Mouse (Mus musculus): ENCODE measurements around the gene Gm21969. TPM values are rescaled to one million over a fixed set of nuclear protein-coding genes. Genes with fewer than 3 reads are reported as not detected.
A peak's percentile ranks its signal among the peaks of the same experiment; 100 is the strongest.

Gene Gm21969
- total RNA-seq, 1 experiment = 0.09 TPM

DNA sequence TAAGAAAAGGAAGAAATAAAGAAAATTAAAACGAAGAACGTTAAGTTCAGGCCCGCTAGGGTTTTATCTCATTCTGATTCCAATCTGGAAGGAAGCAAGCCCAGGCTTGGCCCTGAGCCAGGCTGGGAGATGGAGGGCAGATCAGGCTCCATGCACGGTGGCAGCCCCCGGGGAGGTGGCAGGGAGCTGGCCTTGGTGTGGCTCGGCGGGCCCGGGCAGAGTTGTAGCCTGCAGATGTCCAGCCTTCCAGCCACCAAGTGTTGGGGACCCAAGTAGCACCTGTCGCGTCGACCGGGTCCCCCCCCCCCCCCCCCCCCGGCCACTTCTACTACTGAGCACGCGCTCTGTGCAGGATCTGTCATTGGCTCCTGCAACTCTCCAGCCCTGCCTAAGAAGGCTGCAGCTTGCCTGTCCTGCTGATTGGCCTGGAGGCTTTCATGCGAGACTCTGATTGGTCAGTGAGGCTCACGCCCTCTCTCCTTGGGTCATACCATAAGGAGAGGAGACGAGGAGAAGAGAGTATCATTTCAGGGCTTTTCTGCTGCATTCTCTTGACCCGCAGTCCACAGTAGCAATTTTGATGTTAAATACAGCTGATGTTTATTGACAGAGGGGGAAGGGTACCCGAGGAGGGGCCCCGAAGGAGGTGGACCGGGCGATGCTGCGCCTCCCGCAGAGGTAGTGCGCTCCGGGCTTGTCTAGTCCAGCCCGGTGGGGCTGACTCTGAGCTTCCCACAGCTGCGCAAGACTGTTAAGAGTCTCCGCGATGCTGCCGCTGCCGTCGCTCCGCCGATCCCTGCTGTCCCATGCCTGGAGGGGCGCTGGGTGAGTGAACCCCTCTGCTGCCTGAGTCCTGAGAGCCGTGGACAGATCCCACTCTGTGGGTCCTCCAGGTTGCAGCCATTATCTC, 19.6 kb downstream of the Gm21969 start, which contains the start of gene Aldh4a1:
Aldh4a1 (plus strand) TSS at position 494 of the 910 bp plus-strand sequence.
- Histone ChIP-seq H3K36me3 (ENCODE audit: control insufficient read depth, insufficient read depth, low read length, poor library complexity, severe bottlenecking) (peaks cover 3% of the 10 kb centered on the region; the same call in 1 of the 2 replicates), H3K4me3 (ENCODE audit: insufficient read depth in 1 of 2, low read depth in 1 of 2, low read length in 2 of 2, poor library complexity in 1 of 2, severe bottlenecking in 1 of 2) (peak within 1 kb of the TSS; percentile 78 to 84), H3K9ac (ENCODE audit: insufficient read depth, low read depth, low read length, poor library complexity, severe bottlenecking) (peak within 1 kb of the TSS; percentile 94), H3K27ac (ENCODE audit: insufficient read depth, low read depth, low read length, poor library complexity, severe bottlenecking) (peak within 1 kb of the TSS; percentile 71), H3K9me3 (ENCODE audit: control insufficient read depth, insufficient read depth, low read depth, low read length) (no peaks in the 10 kb centered on the region), H3K4me1 (ENCODE audit: control insufficient read depth in 2 of 2, insufficient read depth in 2 of 2, low read length in 2 of 2, poor library complexity in 1 of 2) (peaks cover 0 to 26% of the 10 kb centered on the region in 2 experiments; a peak in 2 of 4 replicates)
- in situ Hi-C loops (cut with MboI; ENCODE audit: low sequenced_read_pairs in 2 of 2, unreplicated experiment in 2 of 2) = loop anchor here in 1 of 2 experiments (10.0 kb wide), 1 partner anchor 148 kb away; no protein-coding TSS in a partner anchor
- DNase-seq (ENCODE audit: low read depth, low spot score) = peak; percentile 88
- TF ChIP-seq HCFC1 (IDR thresholded peaks at IDR 0.05; ENCODE audit: borderline replicate concordance, insufficient read depth, low read length) (no peak), CHD2 (IDR thresholded peaks at IDR 0.05; ENCODE audit: low read depth, low read length) (peak; percentile 74; the same call in 1 of the 2 replicates)

DNA sequence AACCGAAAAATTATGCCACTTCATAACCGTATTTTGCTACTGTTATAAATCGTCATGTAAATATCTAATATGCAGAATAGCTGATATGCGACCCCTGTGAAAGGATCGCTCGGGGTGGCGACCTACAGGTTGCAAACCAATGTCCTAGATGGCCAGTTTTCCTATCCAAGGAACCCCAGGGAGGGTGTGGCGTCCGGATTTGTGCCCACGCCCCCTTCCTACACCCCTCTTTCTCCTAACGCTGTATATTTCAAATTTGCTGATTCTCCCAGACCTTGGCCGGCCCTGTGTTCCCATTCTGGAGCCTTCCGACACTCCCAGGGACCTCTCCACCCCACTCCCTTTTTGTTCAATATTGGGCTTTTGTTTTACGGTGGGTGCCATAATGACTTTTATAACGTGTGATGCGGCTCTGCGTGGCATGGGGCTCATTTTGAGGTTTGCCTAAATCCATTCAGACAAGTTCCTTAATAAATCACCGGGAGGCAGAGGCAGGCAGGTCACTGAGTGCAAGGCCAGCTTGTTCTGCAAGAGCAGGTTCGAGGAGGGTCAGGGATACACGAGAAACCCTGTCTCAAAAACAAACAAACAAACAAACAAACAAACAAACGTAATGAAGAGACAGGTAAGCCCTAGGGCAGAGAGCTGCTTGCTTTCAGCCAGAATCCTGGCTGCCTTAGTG, 20.6 kb downstream of the Gm21969 start:
- TF ChIP-seq MAFK (IDR thresholded peaks at IDR 0.05; ENCODE audit: insufficient read depth, low read depth, low read length) (no peak), ZNF384 (IDR thresholded peaks at IDR 0.05; ENCODE audit: low read depth, low read length) (no peak), ZC3H11A (IDR thresholded peaks at IDR 0.05; ENCODE audit: borderline replicate concordance, low read depth, low read length) (no peak), HCFC1 (IDR thresholded peaks at IDR 0.05; ENCODE audit: borderline replicate concordance, insufficient read depth, low read length) (no peak), CHD2 (IDR thresholded peaks at IDR 0.05; ENCODE audit: low read depth, low read length) (no peak)
- Histone ChIP-seq H3K27ac (ENCODE audit: insufficient read depth, low read depth, low read length, poor library complexity, severe bottlenecking) (no peak overlapping the region), H3K9ac (ENCODE audit: insufficient read depth, low read depth, low read length, poor library complexity, severe bottlenecking) (peak overlapping the region; percentile 81), H3K9me3 (ENCODE audit: control insufficient read depth, insufficient read depth, low read depth, low read length) (no peaks in the 10 kb centered on the region), H3K4me3 (ENCODE audit: insufficient read depth in 1 of 2, low read depth in 1 of 2, low read length in 2 of 2, poor library complexity in 1 of 2, severe bottlenecking in 1 of 2) (peak overlapping the region; percentile 78 to 84), H3K36me3 (ENCODE audit: control insufficient read depth, insufficient read depth, low read length, poor library complexity, severe bottlenecking) (peaks cover 3% of the 10 kb centered on the region; the same call in 1 of the 2 replicates), H3K4me1 (ENCODE audit: control insufficient read depth in 2 of 2, insufficient read depth in 2 of 2, low read length in 2 of 2, poor library complexity in 1 of 2) (peaks cover 0 to 23% of the 10 kb centered on the region in 2 experiments; a peak in 2 of 4 replicates)
- no peak for DNase-seq (ENCODE audit: low read depth, low spot score)
- in situ Hi-C loops (cut with MboI; ENCODE audit: low sequenced_read_pairs in 2 of 2, unreplicated experiment in 2 of 2) = loop anchor here in 1 of 2 experiments (10.0 kb wide), 1 partner anchor 149 kb away; no protein-coding TSS in a partner anchor

DNA sequence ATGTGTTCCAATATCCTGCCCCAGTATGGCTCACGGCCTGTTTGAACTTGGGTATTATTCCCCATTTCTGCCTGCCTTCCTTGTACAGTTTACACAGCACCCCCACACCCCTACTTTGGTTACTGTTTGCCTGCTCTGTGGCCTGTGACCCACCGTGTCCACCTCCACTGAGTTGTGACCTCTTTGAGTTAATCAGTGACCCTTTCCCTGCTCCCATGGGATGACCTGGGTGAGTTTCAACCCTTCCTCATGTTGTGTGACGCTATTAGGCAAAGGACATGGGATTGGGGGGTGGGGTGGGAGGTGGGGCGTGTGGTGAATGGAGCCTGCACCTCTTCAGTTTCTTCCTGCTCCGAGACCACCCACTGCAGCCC, 21.1 kb downstream of the Gm21969 start:
- no peak for TF ChIP-seq HCFC1 (IDR thresholded peaks at IDR 0.05; ENCODE audit: borderline replicate concordance, insufficient read depth, low read length)
- TF ChIP-seq ZNF384 (IDR thresholded peaks at IDR 0.05; ENCODE audit: low read depth, low read length) = no peak
- in situ Hi-C loops (cut with MboI; ENCODE audit: low sequenced_read_pairs in 2 of 2, unreplicated experiment in 2 of 2) = loop anchor here in 1 of 2 experiments (10.0 kb wide), 1 partner anchor 149 kb away; no protein-coding TSS in a partner anchor
- Histone ChIP-seq H3K4me1 (ENCODE audit: control insufficient read depth in 2 of 2, insufficient read depth in 2 of 2, low read length in 2 of 2, poor library complexity in 1 of 2) (peaks cover 0 to 23% of the 10 kb centered on the region in 2 experiments; a peak in 2 of 4 replicates), H3K4me3 (ENCODE audit: insufficient read depth in 1 of 2, low read depth in 1 of 2, low read length in 2 of 2, poor library complexity in 1 of 2, severe bottlenecking in 1 of 2) (no peak overlapping the region; a peak in 1 of 4 replicates), H3K27ac (ENCODE audit: insufficient read depth, low read depth, low read length, poor library complexity, severe bottlenecking) (no peak overlapping the region), H3K9me3 (ENCODE audit: control insufficient read depth, insufficient read depth, low read depth, low read length) (no peaks in the 10 kb centered on the region), H3K9ac (ENCODE audit: insufficient read depth, low read depth, low read length, poor library complexity, severe bottlenecking) (no peak overlapping the region), H3K36me3 (ENCODE audit: control insufficient read depth, insufficient read depth, low read length, poor library complexity, severe bottlenecking) (peaks cover 3% of the 10 kb centered on the region; the same call in 1 of the 2 replicates)
- DNase-seq (ENCODE audit: low read depth, low spot score) = no peak

DNA sequence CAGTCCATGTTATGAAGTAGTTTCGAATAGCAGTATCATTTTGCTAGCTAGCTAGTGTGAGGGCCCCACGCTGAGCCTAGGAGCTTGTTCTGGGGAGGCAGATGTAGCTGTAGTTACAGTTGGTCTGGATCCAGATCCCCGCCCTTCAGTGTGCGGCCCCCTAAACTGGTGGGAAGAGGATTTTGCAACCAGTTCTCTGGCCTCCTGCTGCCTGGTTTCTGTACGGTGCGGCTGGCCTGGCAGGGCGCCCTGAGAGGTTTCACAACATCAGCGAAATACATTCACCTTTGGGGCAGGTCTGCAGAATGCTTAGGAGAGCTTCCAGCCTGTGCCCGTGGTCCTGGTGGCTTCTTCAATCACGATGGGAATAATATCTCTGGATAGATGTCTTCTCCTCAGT, 21.7 kb downstream of the Gm21969 start:
- Histone ChIP-seq H3K36me3 (ENCODE audit: control insufficient read depth, insufficient read depth, low read length, poor library complexity, severe bottlenecking) (peaks cover 3% of the 10 kb centered on the region; the same call in 1 of the 2 replicates), H3K4me3 (ENCODE audit: insufficient read depth in 1 of 2, low read depth in 1 of 2, low read length in 2 of 2, poor library complexity in 1 of 2, severe bottlenecking in 1 of 2) (no peak overlapping the region), H3K9ac (ENCODE audit: insufficient read depth, low read depth, low read length, poor library complexity, severe bottlenecking) (0 out of 2 replicates have a peak overlapping the region, but pooled peaks have one; percentile 36), H3K9me3 (ENCODE audit: control insufficient read depth, insufficient read depth, low read depth, low read length) (no peaks in the 10 kb centered on the region), H3K4me1 (ENCODE audit: control insufficient read depth in 2 of 2, insufficient read depth in 2 of 2, low read length in 2 of 2, poor library complexity in 1 of 2) (peaks cover 0 to 19% of the 10 kb centered on the region in 2 experiments; a peak in 2 of 4 replicates), H3K27ac (ENCODE audit: insufficient read depth, low read depth, low read length, poor library complexity, severe bottlenecking) (no peak overlapping the region)
- DNase-seq (ENCODE audit: low read depth, low spot score) = no peak
- TF ChIP-seq CHD2 (IDR thresholded peaks at IDR 0.05; ENCODE audit: low read depth, low read length) = no peak
- in situ Hi-C loops (cut with MboI; ENCODE audit: low sequenced_read_pairs in 2 of 2, unreplicated experiment in 2 of 2) = loop anchor here in 1 of 2 experiments (10.0 kb wide), 1 partner anchor 150 kb away; no protein-coding TSS in a partner anchor
